Comparison of ENCODE assay signal across 29 mouse cellular contexts in genomic region chr1:136010247-136010646, GRCm38 (mm10). TPM values are rescaled to one million over a fixed set of nuclear protein-coding genes. Genes with fewer than 3 reads are reported as not detected.
"Had no signal": no experiment of that assay in that cellular context is flagged by ENCODE, and none has a peak within 500 bp of the region (broad histone marks: within the 10 kb centered on the region; RNA-seq: fewer than 3 reads in every experiment).

No protein-coding gene starts in this region.

- H3K9me3 ChIP-seq: heart, embryonic 12.5 days; hindbrain, embryonic 10.5 days; hindbrain, embryonic 12.5 days; intestine, embryonic 15.5 days; limb, embryonic 10.5 days; limb, embryonic 12.5 days had no signal

- H3K4me3 ChIP-seq: gastrocnemius, adult 2 months; heart, adult 2 months; heart, embryonic 12.5 days; hindbrain, embryonic 10.5 days; hindbrain, embryonic 12.5 days; intestine, embryonic 15.5 days; layer of hippocampus, adult 2 months; left cerebral cortex, adult 2 months; limb, embryonic 10.5 days; limb, embryonic 12.5 days had no signal

- H3K4me2 ChIP-seq: heart, embryonic 12.5 days; hindbrain, embryonic 12.5 days; hindbrain, embryonic 14.5 days; intestine, embryonic 15.5 days; limb, embryonic 12.5 days; liver, embryonic 11.5 days had no signal

- H3K4me1 ChIP-seq: intestine, embryonic 15.5 days had no signal

- ATAC-seq: hindbrain, embryonic 16.5 days; inflammation-experienced regulatory T-cells, adult 6 months; intestine, embryonic 15.5 days had no signal

- DNase-seq: gastrocnemius, adult 2 months; gastrocnemius, postnatal 10 days; gastrocnemius, postnatal 25 days; heart, adult 2 months; heart, postnatal 10 days; heart, postnatal 4 days; kidney, adult 11 months; kidney, adult 2 months; kidney, adult 9 months; kidney, postnatal 10 days; kidney, postnatal 25 days; kidney, postnatal 4 days; liver had no signal

- H3K27ac ChIP-seq: gastrocnemius, adult 2 months; heart, adult 2 months; hindbrain, embryonic 10.5 days; hindbrain, embryonic 12.5 days; hindbrain, embryonic 14.5 days; intestine, embryonic 15.5 days; layer of hippocampus, adult 2 months; left cerebral cortex, adult 2 months; limb, embryonic 10.5 days; limb, embryonic 12.5 days had no signal

- H3K36me3 ChIP-seq: heart, embryonic 12.5 days; hindbrain, embryonic 10.5 days; hindbrain, embryonic 12.5 days; intestine, embryonic 15.5 days; limb, embryonic 10.5 days; limb, embryonic 12.5 days had no signal

- H3K9ac ChIP-seq: heart, embryonic 12.5 days; hindbrain, embryonic 12.5 days; hindbrain, embryonic 14.5 days; intestine, embryonic 15.5 days; limb, embryonic 12.5 days had no signal

- H3K27me3 ChIP-seq: intestine, embryonic 15.5 days had no signal

RNA-seq across cellular contexts. Expression of gene Igfn1, which starts 4.1 kb away (rescaled TPM):
- polyA plus RNA-seq: heart, adult 2 months; heart, embryonic 16.5 days; hindbrain, embryonic 12.5 days; hindbrain, embryonic 14.5 days; hindbrain, embryonic 16.5 days; inflammation-experienced regulatory T-cells, adult 6 months; intestine, embryonic 15.5 days; limb, embryonic 10.5 days; liver, embryonic 11.5 days; liver, embryonic 16.5 days had no signal

RNA-seq across cellular contexts. Expression of gene Ascl5, which starts 40.4 kb away (rescaled TPM):
- polyA plus RNA-seq: heart, adult 2 months; heart, embryonic 12.5 days; heart, embryonic 14.5 days; heart, embryonic 16.5 days; hindbrain, embryonic 10.5 days; hindbrain, embryonic 12.5 days; hindbrain, embryonic 14.5 days; hindbrain, embryonic 16.5 days; inflammation-experienced regulatory T-cells, adult 6 months; intestine, embryonic 15.5 days; kidney, adult 2 months; kidney, embryonic 16.5 days; limb, embryonic 10.5 days; limb, embryonic 12.5 days; liver, embryonic 11.5 days; liver, embryonic 16.5 days had no signal
